Mouse (Mus musculus) granulocyte monocyte progenitor cell, adult 5-6 weeks (primary cell): ENCODE data around the gene Tceal8. TPM values are rescaled to one million over a fixed set of nuclear protein-coding genes. Genes with fewer than 3 reads are reported as not detected.
A peak's percentile ranks its signal among the peaks of the same experiment; 100 is the strongest.
"Not testable (repeated sequence)": the region's sequence is repeated elsewhere in the genome, so short reads cannot be mapped to it uniquely, and the experiment has no call there.

Experiments
- ATAC-seq: replicated peaks from 2 replicates; pipeline ENCODE4 v1.8.0; 2016; ENCODE audit warnings: mild to moderate bottlenecking, moderate TSS enrichment, inconsistent platforms; ENCODE audit not compliant: poor library complexity, severe bottlenecking
- total RNA-seq, 2 experiments: library from RNA; stranded (forward) in 1 of 2; stranded (reverse) in 1 of 2; fragments of 200-712, 200-1000 nt in 1 of 2; fragments of >200 nt in 1 of 2; fragmentation: Nextera tagmentation in 1 of 2; gene quantifications; 2 replicates each; pipeline ENCODE4 v1.2.3; 2014 to 2017

The Tceal8 gene
- total RNA-seq (2014; fragmentation: Nextera tagmentation) (47.6 and 82.8 TPM in 2 replicates), total RNA-seq (2017) (133 and 145 TPM in 2 replicates)

DNA sequence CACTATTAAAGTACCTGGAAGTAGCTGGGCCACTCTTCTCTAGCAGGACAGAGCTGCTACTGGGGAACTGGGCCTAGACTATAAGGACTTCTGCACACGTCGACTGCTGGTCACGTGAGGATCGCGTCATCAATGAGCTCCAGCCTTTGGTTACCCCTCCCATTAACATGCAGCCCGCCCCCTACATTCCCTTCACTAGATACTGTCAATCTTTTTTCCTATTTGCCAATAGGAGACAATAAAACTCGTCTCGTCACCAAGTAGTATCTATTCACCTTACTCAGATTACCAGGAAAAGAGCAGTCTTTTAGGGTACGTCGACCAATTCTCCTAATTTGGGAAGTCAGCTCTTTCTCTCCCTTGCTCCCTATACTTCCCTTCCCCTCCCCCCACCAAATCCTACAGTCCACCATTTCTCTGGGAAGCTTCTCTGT is at the start of gene Tceal8:
Gene Tceal8, minus strand, starts transcription at position 225 of the 434 bp plus-strand sequence.
- peak; percentile 99 for ATAC-seq

DNA sequence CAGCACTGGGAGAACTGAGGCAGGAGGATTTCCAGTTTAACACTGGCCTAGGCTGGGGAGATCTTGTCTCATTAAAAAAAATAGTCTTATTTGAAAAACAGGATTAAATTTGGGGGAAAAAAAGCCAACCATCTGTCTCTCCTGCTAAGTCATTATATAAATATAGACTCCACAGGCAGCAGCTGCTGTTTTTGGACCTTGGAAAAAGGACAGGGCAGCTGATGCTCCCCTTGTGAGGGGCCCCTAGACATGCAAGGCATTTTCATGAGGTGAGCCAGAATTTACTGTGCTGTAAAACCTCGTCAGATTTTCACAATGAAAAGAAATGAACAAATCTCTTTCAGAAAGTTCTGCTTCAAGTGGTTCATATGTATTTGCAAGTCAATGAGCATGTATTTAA is 44.2 kb upstream of the Tceal8 start:
- ATAC-seq = no peak

GRCm38 (mm10) chrX:136214729-136215677 is 42.9 kb upstream of the Tceal8 start, which contains the start of the genes Tceal7 and Bex1:
Gene Tceal7 (plus strand): TSS chrX:136214779.
Gene Bex1 (minus strand): TSS chrX:136215513.
- ATAC-seq = peak; percentile 82

- ATAC-seq = no peak
These were observed 41.3 kb upstream of the Tceal8 start for GRCm38 (mm10) chrX:136213396-136213795.

DNA sequence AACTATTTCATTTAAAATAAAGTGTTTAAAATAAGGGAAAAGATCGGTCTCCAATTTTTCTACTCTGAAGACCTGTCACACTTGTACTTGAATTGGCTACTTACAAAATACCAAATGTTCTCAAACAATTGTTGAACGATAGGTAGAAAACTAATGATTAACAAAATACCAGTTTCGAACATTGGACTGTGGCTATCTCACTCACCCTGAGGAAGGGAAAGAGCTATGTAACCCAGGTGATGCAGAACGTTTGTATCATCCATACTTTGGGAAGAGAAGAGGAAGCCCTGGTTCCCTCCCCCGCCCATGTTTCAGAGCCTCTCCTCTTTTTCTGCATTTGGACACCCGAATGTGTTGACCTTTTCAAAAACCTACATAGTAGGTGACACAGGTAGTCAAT is 32.3 kb upstream of the Tceal8 start:
- ATAC-seq = no peak

GRCm38 (mm10) chrX:136203664-136204066 is 31.5 kb upstream of the Tceal8 start, which contains the start of gene Tceal5:
Gene Tceal5 (minus strand): TSS chrX:136203876.
- ATAC-seq = peak; percentile 77

GRCm38 (mm10) chrX:136203257-136203656 is 31.1 kb upstream of the Tceal8 start:
- ATAC-seq = no peak

DNA sequence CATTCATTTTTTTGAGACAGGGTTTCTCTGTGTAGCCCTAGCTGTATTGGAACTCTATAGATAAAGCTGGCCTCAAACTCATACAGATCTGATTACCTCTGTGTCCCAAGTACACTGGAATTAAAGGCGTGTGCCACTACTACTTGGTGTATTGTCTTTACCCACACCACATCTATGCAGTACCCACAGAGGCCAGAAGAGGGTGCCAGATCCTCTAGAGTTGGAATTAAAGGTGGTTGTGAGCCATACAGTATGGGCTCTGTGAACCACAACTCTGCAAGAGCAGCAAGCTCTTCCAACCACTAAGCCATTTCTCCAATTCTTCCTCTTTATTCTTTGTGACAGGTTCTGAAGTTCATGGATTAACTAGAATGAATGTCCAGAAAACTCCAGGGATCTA is 24.7 kb upstream of the Tceal8 start:
- peak; percentile 79 for ATAC-seq

GRCm38 (mm10) chrX:136195193-136195944 is 23.2 kb upstream of the Tceal8 start:
- no peak for ATAC-seq

DNA sequence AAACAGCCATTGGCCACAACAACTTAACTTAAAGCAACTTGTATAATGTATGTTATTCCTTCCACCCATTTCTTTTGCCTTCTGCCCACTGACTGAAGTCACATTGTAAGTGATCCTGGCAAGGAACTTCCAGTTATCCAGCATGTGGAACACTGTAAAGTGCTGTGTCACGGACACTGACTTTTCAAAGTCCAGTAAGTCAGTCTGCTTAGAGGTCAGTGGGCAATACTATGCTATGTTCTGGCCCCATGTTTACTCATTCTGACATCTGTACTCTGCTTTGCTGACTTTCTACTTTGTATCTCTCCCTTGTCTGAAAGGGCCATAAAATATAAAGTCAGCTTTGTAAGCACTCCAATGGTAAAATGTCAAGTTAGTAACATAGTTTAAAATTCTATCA is 11.0 kb upstream of the Tceal8 start:
- ATAC-seq = no peak

- peak; percentile 95 for ATAC-seq
These were observed 8.9 kb upstream of the Tceal8 start for GRCm38 (mm10) chrX:136180897-136181553.

GRCm38 (mm10) chrX:136172786-136173185 is 644 bp upstream of the Tceal8 start:
- ATAC-seq = no peak

GRCm38 (mm10) chrX:136171189-136172117 is 689 bp downstream of the Tceal8 start:
- ATAC-seq = peak; percentile 31

- ATAC-seq = no peak
These were observed 1.5 kb downstream of the Tceal8 start for GRCm38 (mm10) chrX:136170625-136171024.

- ATAC-seq = no peak
These were observed 27.9 kb downstream of the Tceal8 start for GRCm38 (mm10) chrX:136144195-136144594.

DNA sequence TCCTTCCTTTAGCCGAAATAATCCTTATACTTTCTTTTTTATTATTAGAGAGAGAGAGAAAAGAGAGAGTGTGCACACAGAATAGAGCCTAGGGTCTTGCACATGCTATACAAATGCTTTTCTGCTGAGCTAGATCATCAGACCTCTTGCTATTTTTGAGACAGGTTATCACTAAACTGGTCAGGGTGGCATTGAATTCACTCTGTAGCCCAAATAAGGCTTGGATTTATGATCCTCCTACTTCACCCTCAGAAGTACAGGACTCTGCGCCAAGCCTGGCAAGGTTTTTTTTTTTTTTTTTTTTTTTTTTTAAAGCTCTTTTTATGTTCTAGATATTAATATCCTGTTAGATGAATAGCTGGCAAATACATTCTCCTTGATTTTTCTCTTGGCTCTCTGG is 28.4 kb downstream of the Tceal8 start:
- no peak for ATAC-seq

DNA sequence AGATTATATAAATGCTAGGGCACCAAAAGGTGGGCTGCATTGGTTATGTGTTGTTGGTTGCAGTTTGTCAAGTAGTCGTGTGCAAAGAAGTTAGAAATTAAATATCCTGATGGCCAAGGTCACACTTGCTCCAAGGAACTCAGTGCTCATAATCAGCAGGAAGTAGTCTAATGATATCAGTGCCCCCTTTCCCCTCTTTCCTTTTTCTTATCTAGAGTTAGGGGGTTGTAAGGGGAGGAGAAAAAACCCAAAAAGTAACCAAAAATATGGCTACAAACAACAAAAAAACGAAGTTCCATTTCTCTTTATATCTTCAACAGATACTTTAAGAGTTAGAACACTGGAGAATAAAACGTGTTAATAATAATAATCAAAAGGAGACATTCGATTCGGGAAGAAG is 30.8 kb downstream of the Tceal8 start:
- ATAC-seq = no peak

DNA sequence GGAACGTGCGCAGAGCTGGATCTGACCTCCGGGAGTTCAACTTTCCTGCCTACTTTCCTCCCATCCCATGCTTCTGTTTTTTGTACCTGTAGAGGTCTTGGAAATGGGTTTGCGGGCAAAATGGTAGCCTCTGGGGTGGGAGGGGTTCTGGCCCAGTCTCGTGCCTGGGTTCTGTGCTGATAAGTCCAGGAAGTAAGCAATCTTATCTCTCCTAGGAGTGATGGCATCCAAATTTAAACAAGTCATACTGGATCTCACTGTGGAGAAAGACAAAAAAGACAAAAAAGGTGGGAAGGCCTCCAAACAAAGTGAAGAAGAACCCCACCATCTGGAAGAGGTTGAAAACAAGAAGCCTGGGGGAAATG is 32.5 kb downstream of the Tceal8 start:
- ATAC-seq = not testable (repeated sequence)
